Mouse (Mus musculus) urinary bladder, postnatal 36 days (tissue): Measurements from ENCODE around the gene Glrx5.

Experiments
- DNase-seq, 2 experiments: peaks; one replicate each; pipeline ENCODE4 v3.0.0; 2022; ENCODE audit warnings: low spot score in 2 of 2, mixed read lengths in 1 of 2

The Glrx5 gene

DNA sequence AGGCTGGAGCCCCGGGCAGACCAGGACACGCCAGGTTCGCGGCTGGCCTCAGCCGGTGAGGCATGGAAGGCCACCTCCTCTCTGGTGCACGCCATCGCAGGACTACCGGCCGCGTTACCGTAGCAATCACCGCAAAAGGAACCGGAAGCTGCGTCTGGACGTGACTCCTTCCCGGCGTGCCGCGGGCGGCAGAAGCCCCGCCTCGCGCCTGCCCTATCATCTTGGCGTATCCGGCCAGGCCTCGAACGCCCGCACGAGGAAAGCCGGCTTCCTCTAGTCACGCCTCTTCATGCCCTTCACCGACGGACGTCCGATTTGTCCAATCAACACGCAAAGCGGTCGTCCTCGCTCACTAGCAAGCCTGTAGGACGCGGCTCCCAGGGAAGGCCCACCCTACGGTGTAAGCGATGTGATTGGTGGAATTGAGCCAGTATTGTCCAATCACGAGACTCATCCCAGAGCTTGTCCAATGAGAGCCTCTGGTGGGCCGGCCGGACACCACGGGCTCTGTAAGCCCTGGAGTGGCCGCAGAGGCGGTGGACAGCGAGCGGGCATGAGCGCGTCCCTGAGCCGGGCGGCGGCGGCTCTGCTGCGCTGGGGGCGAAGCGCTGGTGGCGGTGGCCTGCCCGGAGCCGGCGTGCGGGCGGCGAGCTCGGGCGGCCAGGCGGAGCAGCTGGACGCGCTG lies at the start of gene Glrx5:
Gene Glrx5, plus strand, starts transcription at position 542 of the 685 bp plus-strand sequence.
- DNase-seq = peak; percentile 99 to 100

DNA sequence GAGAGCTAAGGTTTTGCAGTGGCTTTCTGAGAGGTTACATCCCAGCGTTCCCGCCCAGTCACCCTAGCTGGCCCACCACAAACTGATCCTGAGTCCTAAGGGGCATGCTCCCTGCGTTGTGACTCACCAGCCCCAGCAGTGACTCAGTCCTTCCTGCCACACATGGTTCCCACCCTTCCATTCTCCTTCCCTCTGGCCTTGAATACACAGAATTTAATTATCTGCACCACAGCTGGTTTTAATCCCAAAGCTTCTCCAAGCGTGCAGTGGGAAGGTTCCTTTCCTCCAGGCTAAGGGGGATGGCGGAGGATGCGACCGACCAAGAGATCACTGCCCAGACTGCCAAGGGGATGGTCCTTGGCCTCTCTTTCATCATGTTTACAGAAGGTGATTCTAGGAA lies 49.0 kb upstream of the Glrx5 start:
- no peak for DNase-seq

DNA sequence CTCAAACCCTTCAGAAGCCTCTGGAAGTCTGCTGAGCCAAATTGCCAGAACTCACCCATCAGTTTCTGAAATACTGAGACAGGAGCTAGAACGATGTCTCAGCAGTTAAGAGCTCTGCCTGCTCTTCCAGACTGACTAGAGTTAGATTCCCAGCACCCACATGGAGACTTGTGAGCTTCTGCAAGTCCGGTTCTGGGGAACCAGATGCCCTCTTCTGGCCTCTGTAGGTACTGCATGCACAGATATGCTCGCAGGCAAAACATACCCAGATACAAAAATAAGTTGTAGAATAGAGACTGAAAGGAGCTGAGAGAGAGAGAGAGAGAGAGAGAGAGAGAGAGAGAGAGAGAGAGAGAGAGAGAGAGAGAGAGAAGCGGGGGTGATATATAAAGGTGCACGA lies 47.4 kb upstream of the Glrx5 start:
- DNase-seq = no peak

DNA sequence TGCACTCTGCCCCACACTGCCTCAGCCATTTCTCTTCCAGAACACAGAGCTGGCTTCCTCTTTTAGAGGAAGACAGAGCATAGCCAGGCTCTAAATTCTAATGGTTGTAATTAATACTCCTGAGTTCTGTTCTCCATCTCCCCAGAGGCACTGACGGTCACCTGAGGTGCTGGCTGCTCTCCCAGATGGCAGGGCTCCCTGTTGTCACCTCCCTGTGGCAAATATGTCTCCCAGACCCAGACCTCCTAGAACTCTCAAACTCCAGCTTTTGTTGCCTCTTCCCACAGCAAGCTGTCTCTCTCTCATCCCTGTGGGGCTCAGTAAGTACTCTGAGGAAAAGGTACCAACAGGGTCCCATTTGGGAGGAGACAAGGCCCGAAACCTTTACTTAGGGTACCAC lies 46.5 kb upstream of the Glrx5 start:
- no peak for DNase-seq

DNA sequence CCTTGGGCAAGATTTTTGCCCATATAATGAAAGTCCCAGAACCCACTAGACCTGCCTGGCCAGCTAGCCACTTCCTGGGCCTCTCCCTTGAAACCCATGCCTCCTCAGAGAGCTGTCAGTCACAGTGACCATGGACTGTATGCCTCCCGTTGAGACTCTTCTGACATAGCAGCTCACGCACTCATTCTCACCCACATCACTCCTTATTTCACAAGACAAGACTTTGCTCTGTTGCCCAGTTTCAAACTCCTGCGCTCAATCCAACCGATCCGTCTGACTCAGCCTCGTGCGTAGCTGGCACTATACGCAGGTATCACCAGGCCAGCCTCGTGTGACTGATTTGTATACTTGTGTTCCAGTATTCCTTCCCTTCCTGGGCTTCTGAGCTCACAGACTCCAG lies 45.7 kb upstream of the Glrx5 start:
- DNase-seq = no peak

- DNase-seq = no peak
Observed at GRCm38 (mm10) chr12:104987936-104988335, 44.6 kb upstream of the Glrx5 start.

- DNase-seq = no peak
Observed at GRCm38 (mm10) chr12:104990741-104991454, 41.6 kb upstream of the Glrx5 start.

- DNase-seq = no peak
Observed at GRCm38 (mm10) chr12:104992123-104992741, 40.3 kb upstream of the Glrx5 start.

DNA sequence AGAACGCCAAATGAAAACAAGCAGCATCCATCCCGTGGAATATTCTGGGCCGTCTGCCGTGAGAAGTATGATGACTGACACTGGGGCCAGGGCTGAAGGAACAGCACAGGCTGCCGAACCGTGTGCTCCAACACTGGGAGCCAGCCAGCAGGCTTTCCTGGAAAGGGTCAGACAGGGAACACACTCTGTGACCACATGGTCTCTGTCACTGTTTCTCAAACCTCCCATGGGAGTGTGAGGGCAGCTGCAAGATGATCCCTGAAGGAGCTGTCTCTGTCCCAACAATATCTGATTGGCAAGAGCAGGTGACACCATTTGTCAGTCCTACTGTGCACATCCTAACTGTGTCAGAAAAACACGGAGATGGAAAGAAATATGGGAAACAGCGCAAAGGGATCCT lies 39.6 kb upstream of the Glrx5 start:
- DNase-seq = peak in 1 of 2 experiments; percentile 51

GRCm38 (mm10) chr12:104995259-104995876 lies 37.1 kb upstream of the Glrx5 start:
- no peak for DNase-seq

GRCm38 (mm10) chr12:104996012-104996728 lies 36.3 kb upstream of the Glrx5 start:
- DNase-seq = no peak

GRCm38 (mm10) chr12:104997159-104997558 lies 35.3 kb upstream of the Glrx5 start:
- DNase-seq = no peak

GRCm38 (mm10) chr12:104997641-104998293 lies 34.7 kb upstream of the Glrx5 start:
- DNase-seq = no peak

GRCm38 (mm10) chr12:104998541-104998940 lies 33.9 kb upstream of the Glrx5 start:
- DNase-seq = no peak

DNA sequence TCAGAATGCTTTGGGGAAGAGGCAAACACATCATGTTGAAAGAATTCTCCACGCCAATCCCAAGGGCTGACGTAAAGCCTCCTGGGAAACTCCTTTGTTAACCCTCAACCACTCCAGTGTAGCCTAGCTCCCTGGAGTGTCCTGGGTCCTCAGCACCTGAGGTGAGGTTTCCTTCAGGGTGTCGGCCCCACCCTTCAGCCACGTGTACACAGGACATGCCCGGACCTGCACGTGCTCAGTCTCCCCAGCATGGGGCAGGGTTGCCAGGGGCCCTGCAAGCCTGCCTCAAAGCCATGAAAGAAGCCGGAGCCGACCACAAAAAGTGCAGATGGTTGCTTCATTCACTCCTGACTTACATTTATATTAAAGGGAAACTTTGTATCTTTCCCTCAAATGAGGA lies 33.3 kb upstream of the Glrx5 start:
- DNase-seq = no peak

DNA sequence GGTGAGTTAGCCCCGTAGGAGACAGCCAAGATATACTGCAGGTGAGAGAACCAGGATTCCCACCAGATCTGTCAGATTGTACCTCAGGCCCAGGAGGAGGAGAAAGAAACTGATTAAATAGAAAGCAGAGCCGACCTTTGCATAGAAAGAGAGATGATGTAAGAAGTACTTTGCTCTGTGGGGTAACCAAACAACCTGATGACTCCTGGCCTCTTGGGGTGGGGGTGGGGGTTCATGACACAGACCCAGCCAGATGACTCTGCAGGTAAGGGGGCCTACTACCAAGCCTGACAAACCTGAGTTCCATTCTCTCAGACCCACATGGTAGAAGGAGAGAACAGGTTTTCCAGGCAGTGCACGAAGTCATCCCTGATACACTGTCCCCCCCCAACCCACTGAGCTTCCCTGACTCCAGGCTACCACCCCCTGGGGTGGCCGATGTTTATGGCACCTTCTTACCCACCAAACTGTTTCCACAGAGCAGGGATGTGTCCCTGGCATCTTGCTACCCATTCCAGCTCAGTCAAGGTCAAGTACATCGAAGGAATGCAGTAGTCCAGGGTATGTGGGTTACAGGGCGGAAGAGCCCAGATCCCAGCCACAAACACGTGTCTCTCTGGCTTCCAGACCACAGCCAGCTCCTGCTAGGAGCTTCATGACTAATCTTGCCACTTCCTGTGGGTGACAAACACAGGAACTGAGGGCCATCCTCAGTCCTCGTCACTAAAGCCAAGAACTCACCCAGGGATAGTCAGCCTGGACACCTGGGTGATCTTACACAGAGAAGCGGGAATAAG lies 31.8 kb upstream of the Glrx5 start:
- no peak for DNase-seq

GRCm38 (mm10) chr12:105001317-105001716 lies 31.2 kb upstream of the Glrx5 start:
- no peak for DNase-seq

DNA sequence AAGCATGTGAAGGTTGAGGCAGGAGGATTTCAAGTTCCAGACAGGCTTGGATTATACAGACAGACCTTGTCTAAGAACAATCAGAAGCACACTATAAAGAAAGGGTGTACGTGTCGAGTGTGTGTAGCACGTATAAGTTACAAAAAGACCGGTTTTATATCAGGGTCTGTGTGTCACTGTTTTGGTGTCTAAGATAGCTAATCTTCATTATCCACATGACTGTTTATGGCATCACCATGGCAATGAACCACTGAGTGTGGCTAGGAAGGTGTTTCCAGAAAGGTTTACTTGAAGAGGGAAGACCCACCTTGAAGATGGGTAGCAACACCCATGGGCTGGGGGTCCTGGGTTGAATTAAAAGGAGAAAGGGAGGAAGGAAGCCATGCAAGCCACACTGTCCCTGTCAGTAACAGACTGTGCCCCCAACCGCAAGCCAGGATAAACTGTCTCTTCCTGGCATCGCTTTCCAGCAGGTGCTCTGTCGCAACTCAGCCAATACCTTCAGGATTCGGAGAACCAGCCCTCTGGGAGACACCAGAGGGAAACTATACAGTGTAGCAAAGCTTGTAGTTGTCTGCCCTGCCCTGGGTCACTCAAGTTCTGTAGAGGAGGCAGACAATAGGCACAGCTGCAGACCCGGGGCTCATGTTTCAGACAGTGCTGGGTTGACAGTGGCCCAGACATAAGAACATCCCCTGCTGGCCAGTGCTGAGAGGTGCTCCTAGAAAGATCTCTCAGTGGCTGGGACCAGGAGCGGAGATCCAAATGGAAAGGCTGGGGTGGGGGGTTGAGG lies 30.0 kb upstream of the Glrx5 start:
- DNase-seq = no peak

DNA sequence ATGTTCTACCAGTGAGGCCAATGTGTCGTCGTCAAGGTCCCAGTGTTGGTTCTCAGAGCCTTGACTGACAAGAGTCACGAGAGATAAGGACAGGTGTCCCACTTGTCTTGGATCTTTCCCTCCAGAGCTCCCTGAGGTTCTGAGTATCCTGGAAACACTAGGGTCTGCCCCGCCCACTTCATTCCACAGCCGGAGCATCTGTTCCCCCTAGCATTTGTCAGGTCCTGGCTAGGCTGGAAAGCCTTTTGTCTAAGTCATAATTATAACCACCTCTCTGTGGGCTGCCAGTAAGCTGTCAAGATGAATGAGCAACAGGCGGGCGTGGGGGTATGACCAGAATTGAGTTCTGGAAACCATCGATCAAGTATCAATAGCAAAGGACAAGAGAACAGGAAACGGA lies 29.3 kb upstream of the Glrx5 start:
- DNase-seq = no peak

- DNase-seq = no peak
Observed at GRCm38 (mm10) chr12:105003715-105004114, 28.8 kb upstream of the Glrx5 start.
